Mouse (Mus musculus) midbrain, postnatal 0 days (tissue): ENCODE data around the gene Mrpl23. TPM values are rescaled to one million over a fixed set of nuclear protein-coding genes. Genes with fewer than 3 reads are reported as not detected.

ENCODE experiments used
- ATAC-seq: fragments of 200-750 bp; cut with Nextera tagmentation; 2 replicates; pipeline ENCODE4 v1.8.0; 2017; ENCODE audit warnings: moderate number of reproducible peaks, mild to moderate bottlenecking, moderate TSS enrichment, moderate library complexity; ENCODE audit not compliant: low FRiP score
- DNase-seq: peaks from one replicate; pipeline ENCODE4 v3.0.0-alpha.2; 2015; ENCODE audit warnings: low spot score
- H3K27ac ChIP-seq: fragments of 300-500 bp; sonication (generic); 2 replicates; pipeline ENCODE4 v1.5.1; 2014; ENCODE audit warnings: low read depth, mild to moderate bottlenecking, low read length, mixed read lengths
- H3K27me3 ChIP-seq: fragments of 300-500 bp; sonication (generic); 2 replicates; pipeline ENCODE4 v1.6.1; 2014; ENCODE audit warnings: low read length, control low read depth, mixed read lengths; ENCODE audit not compliant: insufficient read depth
- H3K36me3 ChIP-seq: fragments of 300-500 bp; sonication (generic); 2 replicates; pipeline ENCODE4 v1.6.1; 2014; ENCODE audit warnings: low read length, control low read depth, mixed read lengths; ENCODE audit not compliant: insufficient read depth
- H3K4me1 ChIP-seq: fragments of 300-500 bp; sonication (generic); 2 replicates; pipeline ENCODE4 v1.6.1; 2014; ENCODE audit warnings: mild to moderate bottlenecking, control low read depth, antibody characterized with exemption, low read length, mixed read lengths; ENCODE audit not compliant: insufficient read depth
- H3K4me2 ChIP-seq: fragments of 300-500 bp; sonication (generic); 2 replicates; pipeline ENCODE4 v1.6.1; 2014; ENCODE audit warnings: low read depth, mild to moderate bottlenecking, low read length, mixed read lengths; ENCODE audit not compliant: poor library complexity, severe bottlenecking
- H3K4me3 ChIP-seq: fragments of 300-500 bp; sonication (generic); 2 replicates; pipeline ENCODE4 v1.5.1; 2014; ENCODE audit warnings: low read depth, mild to moderate bottlenecking, low read length, moderate library complexity
- H3K9ac ChIP-seq: fragments of 300-500 bp; sonication (generic); replicated peaks from 2 replicates; pipeline ENCODE4 v1.6.1; 2014; ENCODE audit warnings: mild to moderate bottlenecking, low read length, moderate library complexity, mixed read lengths; ENCODE audit not compliant: poor library complexity, severe bottlenecking
- H3K9me3 ChIP-seq: fragments of 300-500 bp; sonication (generic); 2 replicates; pipeline ENCODE4 v1.6.1; 2016; ENCODE audit warnings: low read length, control low read depth
- CTCF ChIP-seq: IDR thresholded peaks from 2 replicates; pipeline ENCODE4 v1.5.1; 2016; ENCODE audit warnings: antibody characterized with exemption, mild to moderate bottlenecking
- WGBS: fragments of 180-500 bp; shearing (Covaris S2); extraction: QIAGEN DNeasy Blood & Tissue Kit; methylation state at CpG from one replicate; pipeline ENCODE4 v1.1.7; 2014; 5-methylcytosine and 5-hydroxymethylcytosine counted together
- polyA plus RNA-seq: library from polyadenylated mRNA; unstranded; fragments of >200 nt; fragmentation: Nextera tagmentation; extraction: Ambion mirVana; gene quantifications from 2 replicates; pipeline ENCODE4 v1.2.1, GENCODE M21; 2015
- total RNA-seq: library from RNA; depleted of rRNA; stranded (reverse); fragments of >200 nt; gene quantifications from 2 replicates; pipeline ENCODE4 v1.2.3, GENCODE M21; 2014; rRNA removed

The Mrpl23 gene
- 56.3 and 60.8 TPM in 2 replicates for total RNA-seq
- polyA plus RNA-seq, result 24.6 and 30.1 TPM in 2 replicates

DNA sequence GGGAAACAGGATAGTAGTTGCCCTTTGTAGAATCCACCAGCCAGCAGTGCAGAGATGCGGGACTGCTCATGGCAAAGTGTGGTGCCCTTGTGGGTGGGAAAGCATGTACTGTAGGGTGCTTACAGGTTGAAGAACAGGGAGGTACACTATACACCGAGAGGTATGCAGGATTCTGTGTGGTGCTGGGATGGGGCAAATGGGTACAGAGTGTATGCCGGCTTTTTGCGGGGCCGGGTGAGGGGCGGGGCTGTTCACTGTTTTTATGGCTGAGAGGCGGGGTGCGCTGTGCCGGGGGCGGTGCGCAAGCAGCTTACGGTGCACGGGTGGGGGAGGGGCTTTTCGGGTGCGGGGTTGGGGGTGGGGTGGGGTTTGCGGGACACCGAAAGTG, at the start of gene Mrpl23:
Gene Mrpl23, plus strand, starts transcription at position 16 of the 388 bp plus-strand sequence.
- Histone ChIP-seq H3K27ac (peak within 1 kb of the TSS; percentile 74), H3K27me3 (no peaks in the 10 kb centered on the region), H3K4me2 (peak within 1 kb of the TSS; percentile 73), H3K9me3 (no peaks in the 10 kb centered on the region), H3K36me3 (no peaks in the 10 kb centered on the region; the same call in 1 of the 2 replicates), H3K9ac (peak within 1 kb of the TSS; percentile 75), H3K4me1 (peaks cover 8% of the 10 kb centered on the region; the same call in 1 of the 2 replicates), H3K4me3 (peak within 1 kb of the TSS; percentile 76)
- WGBS, result 5% methylated on average over 15 of the region's 17 CpGs
- no peak for DNase-seq
- ATAC-seq, result peak; percentile 73
- TF ChIP-seq CTCF, result no peak

DNA sequence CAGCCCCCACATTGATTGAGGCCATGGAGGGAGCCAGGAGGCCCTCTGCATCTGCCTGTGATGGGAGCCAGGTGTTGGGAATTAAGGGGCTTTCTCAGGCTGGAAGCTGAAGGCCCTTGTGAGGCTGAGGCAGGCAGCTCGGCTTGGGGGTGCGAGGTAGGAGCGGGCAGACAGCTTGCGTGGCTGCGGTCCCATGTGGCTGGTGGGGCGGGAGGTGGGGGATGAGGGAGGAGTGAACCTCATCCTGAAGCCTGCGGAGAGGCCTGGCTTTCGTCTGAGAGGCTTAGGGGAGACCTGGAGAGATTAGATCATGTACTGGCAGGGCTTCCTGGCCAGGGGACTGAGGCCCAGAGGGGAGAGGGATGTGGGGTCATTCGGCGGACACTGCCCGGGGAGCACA, 49.4 kb upstream of the Mrpl23 start:
- Histone ChIP-seq H3K9ac (no peak overlapping the region), H3K36me3 (no peaks in the 10 kb centered on the region), H3K9me3 (no peaks in the 10 kb centered on the region), H3K27ac (no peak overlapping the region), H3K27me3 (no peaks in the 10 kb centered on the region), H3K4me3 (no peak overlapping the region), H3K4me1 (peaks cover 13% of the 10 kb centered on the region), H3K4me2 (no peak overlapping the region)
- DNase-seq, result no peak
- WGBS, result 45% methylated on average over 11 of the region's 11 CpGs
- ATAC-seq, result no peak
- TF ChIP-seq CTCF, result no peak

DNA sequence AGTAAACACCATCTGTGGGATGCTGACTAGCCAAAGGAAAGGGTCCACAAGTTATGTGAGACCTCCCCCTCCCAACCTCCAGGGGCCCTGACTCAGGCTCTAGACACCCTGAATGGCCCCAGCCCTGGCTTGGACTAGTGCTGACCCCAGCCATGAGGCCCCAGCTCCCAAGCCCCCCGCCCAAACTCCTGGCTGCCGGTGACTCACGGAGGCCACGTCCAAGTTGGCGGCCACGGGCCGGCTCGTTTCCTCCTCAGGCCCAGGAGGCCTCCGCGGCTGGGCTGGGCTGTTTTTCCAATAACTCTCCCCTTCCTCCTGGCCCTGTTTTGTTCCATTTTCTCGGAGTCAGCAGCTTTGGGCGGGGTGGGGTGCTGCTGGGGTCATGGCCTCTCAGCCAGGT, 47.7 kb upstream of the Mrpl23 start:
- 90% methylated on average over 12 of the region's 12 CpGs for WGBS
- Histone ChIP-seq H3K27ac (no peak overlapping the region), H3K36me3 (no peaks in the 10 kb centered on the region), H3K9me3 (no peaks in the 10 kb centered on the region), H3K27me3 (no peaks in the 10 kb centered on the region), H3K9ac (no peak overlapping the region), H3K4me1 (peaks cover 13% of the 10 kb centered on the region), H3K4me2 (no peak overlapping the region), H3K4me3 (no peak overlapping the region)
- ATAC-seq (no peak), DNase-seq (no peak)
- no peak for TF ChIP-seq CTCF

DNA sequence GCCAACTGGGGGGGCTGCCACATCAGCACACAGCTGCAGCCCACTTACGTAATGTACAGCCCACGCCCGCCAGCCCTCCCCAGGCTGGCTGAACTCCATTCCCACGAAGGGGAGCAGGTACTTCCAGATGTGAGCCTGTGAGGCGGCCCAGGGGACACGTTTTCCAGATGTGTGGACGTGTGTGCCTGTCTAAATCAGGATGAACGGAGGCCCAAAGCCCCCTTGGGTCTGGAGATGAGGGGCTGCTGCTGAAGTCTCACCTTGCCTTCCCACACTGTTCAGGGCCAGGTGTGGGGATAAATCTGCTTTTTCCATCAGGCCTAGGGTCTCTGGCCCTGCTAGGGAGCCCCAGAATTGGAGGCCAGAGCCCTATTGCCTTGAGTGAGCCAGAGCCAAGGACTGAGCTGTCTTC, 45.7 kb upstream of the Mrpl23 start:
- 76% methylated on average over 8 of the region's 8 CpGs for WGBS
- no peaks in the 10 kb centered on the region for H3K36me3 ChIP-seq
- H3K9me3 ChIP-seq, result no peaks in the 10 kb centered on the region
- ATAC-seq, result no peak
- peaks cover 7% of the 10 kb centered on the region for H3K4me1 ChIP-seq
- no peak overlapping the region for H3K4me3 ChIP-seq
- TF ChIP-seq CTCF, result no peak
- no peak for DNase-seq
- no peak overlapping the region for H3K9ac ChIP-seq
- H3K27ac ChIP-seq, result no peak overlapping the region
- H3K4me2 ChIP-seq, result no peak overlapping the region
- H3K27me3 ChIP-seq, result no peaks in the 10 kb centered on the region

DNA sequence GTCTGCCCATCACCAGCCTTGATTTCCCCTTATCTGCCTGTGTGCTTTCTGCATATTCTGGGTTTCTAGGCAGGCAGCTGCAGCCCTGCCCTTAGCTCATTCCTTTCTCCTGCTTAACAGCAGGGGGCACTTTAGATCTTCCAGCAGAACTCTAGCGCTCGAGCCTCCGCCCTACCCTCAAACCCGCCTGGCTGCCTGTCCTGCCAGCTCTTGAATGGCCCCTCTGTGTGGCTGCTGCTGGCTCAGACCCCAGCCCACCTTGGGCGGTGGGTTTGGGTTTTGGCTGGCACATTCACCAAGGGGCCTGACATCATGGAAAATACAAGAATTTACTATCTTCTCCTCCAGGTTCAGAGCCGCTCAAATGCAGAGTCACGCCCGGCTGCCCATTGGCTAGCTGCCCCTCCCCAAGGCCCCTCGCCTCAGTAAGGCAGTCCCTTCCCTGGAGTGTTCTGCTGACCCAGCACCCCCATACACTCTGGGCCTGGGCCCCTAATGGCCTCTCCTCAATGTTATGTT, 45.1 kb upstream of the Mrpl23 start:
- Histone ChIP-seq H3K27me3 (no peaks in the 10 kb centered on the region), H3K4me3 (no peak overlapping the region), H3K27ac (no peak overlapping the region), H3K36me3 (no peaks in the 10 kb centered on the region), H3K4me1 (peaks cover 7% of the 10 kb centered on the region), H3K4me2 (no peak overlapping the region), H3K9me3 (no peaks in the 10 kb centered on the region), H3K9ac (no peak overlapping the region)
- peak; percentile 69; the same call in 1 of the 2 replicates for ATAC-seq
- TF ChIP-seq CTCF, result peak; percentile 75
- peak; percentile 79 for DNase-seq
- WGBS, result 14% methylated on average over 9 of the region's 9 CpGs

DNA sequence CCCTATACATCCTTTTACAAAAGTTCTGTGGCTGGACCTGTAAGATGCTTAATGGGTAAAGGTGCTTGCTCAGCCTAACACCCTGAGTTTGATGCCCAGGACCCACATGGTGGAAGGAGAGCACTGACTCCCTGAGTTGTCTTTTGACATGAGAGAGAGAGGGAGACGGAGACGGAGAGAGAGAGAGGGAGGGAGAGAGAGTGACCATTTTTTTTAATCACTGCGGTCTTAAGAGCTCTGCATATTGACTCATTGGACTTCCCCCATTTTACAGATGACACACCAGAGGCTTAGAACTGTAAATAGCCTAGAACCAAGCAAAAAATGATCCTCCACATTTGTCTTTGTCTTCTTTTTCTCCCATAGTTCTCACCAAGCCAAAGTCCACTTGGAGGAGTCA, 44.4 kb upstream of the Mrpl23 start:
- no peak overlapping the region for H3K4me3 ChIP-seq
- no peak overlapping the region for H3K9ac ChIP-seq
- H3K4me1 ChIP-seq, result peaks cover 7% of the 10 kb centered on the region
- no peaks in the 10 kb centered on the region for H3K9me3 ChIP-seq
- WGBS, result 79% methylated on average over 3 of the region's 3 CpGs
- no peak overlapping the region for H3K27ac ChIP-seq
- no peaks in the 10 kb centered on the region for H3K36me3 ChIP-seq
- ATAC-seq (no peak), DNase-seq (no peak)
- no peak for TF ChIP-seq CTCF
- H3K27me3 ChIP-seq, result no peaks in the 10 kb centered on the region
- H3K4me2 ChIP-seq, result no peak overlapping the region
